Mouse (Mus musculus): ENCODE results near the gene Mboat1. TPM values are rescaled to one million over a fixed set of nuclear protein-coding genes. Genes with fewer than 3 reads are reported as not detected.

Gene Mboat1
- 16.4 TPM for polyA plus RNA-seq (2017; shearing (Covaris generic))

GRCm38 (mm10) chr13:30136243-30136922, at the start of gene Mboat1:
Gene Mboat1 (plus strand): TSS chr13:30136489.

Other genes starting within 250 kb of the Mboat1 start
- 5.4 TPM for gene E2f3, start 150.4 kb upstream of the Mboat1 start, polyA plus RNA-seq (2017; shearing (Covaris generic))
- not detected for gene Agtr1a, start 200.0 kb downstream of the Mboat1 start, polyA plus RNA-seq (2017; shearing (Covaris generic))